Mouse (Mus musculus) limb, embryonic 13.5 days (tissue): Measurements from ENCODE around the gene Zfp536. TPM values are rescaled to one million over a fixed set of nuclear protein-coding genes. Genes with fewer than 3 reads are reported as not detected.

Experiments used
- ATAC-seq: fragments of 200-750 bp; cut with Nextera tagmentation; 2 replicates; pipeline ENCODE4 v1.8.0; 2017; ENCODE audit warnings: low read depth, moderate number of reproducible peaks, moderate TSS enrichment; ENCODE audit not compliant: low FRiP score
- H3K27ac ChIP-seq: fragments of 300-500 bp; sonication (generic); 2 replicates; pipeline ENCODE4 v1.5.1; 2015; ENCODE audit warnings: inconsistent platforms, mild to moderate bottlenecking, moderate library complexity
- H3K27me3 ChIP-seq: fragments of 300-500 bp; sonication (generic); 2 replicates; pipeline ENCODE4 v1.6.1; 2015; ENCODE audit warnings: mild to moderate bottlenecking, inconsistent platforms
- H3K36me3 ChIP-seq: fragments of 300-500 bp; sonication (generic); 2 replicates; pipeline ENCODE4 v1.6.1; 2015; ENCODE audit warnings: inconsistent platforms, mild to moderate bottlenecking, moderate library complexity
- H3K4me1 ChIP-seq: fragments of 300-500 bp; sonication (generic); 2 replicates; pipeline ENCODE4 v1.6.1; 2015; ENCODE audit warnings: inconsistent platforms
- H3K4me2 ChIP-seq: fragments of 300-500 bp; sonication (generic); replicated peaks from 2 replicates; pipeline ENCODE4 v1.6.1; 2015; ENCODE audit warnings: inconsistent platforms, mild to moderate bottlenecking, moderate library complexity
- H3K4me3 ChIP-seq: fragments of 300-500 bp; sonication (generic); 2 replicates; pipeline ENCODE4 v1.5.1; 2015; ENCODE audit warnings: moderate library complexity, mild to moderate bottlenecking, inconsistent platforms
- H3K9ac ChIP-seq: fragments of 300-500 bp; sonication (generic); 2 replicates; pipeline ENCODE4 v1.6.1; 2015; ENCODE audit warnings: mild to moderate bottlenecking, inconsistent platforms
- H3K9me3 ChIP-seq: fragments of 300-500 bp; sonication (generic); 2 replicates; pipeline ENCODE4 v1.6.1; 2016; ENCODE audit warnings: inconsistent platforms
- WGBS: fragments of 180-500 bp; shearing (Covaris S2); methylation state at CpG from one replicate; pipeline ENCODE4 v1.1.7; 2015; 5-methylcytosine and 5-hydroxymethylcytosine counted together
- polyA plus RNA-seq: library from polyadenylated mRNA; unstranded; fragments of >200 nt; fragmentation: Nextera tagmentation; extraction: Ambion mirVana; gene quantifications from 2 replicates; pipeline ENCODE4 v1.2.1, GENCODE M21; 2015

Gene Zfp536
- polyA plus RNA-seq, 1 experiment from 2014 or later = 6.6 TPM

GRCm38 (mm10) chr7:37743350-37743749 is 30.1 kb downstream of the Zfp536 start:
- peaks cover 17% of the 10 kb centered on the region for H3K4me1 ChIP-seq
- 24% methylated on average over 8 of the region's 8 CpGs for WGBS
- ATAC-seq = no peak
- H3K9me3 ChIP-seq = no peaks in the 10 kb centered on the region
- H3K4me3 ChIP-seq = no peak overlapping the region
- peaks cover 59% of the 10 kb centered on the region for H3K27me3 ChIP-seq
- no peaks in the 10 kb centered on the region for H3K36me3 ChIP-seq
- no peak overlapping the region for H3K27ac ChIP-seq
- H3K4me2 ChIP-seq = no peak overlapping the region
- H3K9ac ChIP-seq = no peak overlapping the region

- no peak for ATAC-seq
- WGBS = 54% methylated on average over 8 of the region's 8 CpGs
- Histone ChIP-seq H3K4me2 (no peak overlapping the region), H3K4me1 (peaks cover 7% of the 10 kb centered on the region; the same call in 1 of the 2 replicates), H3K4me3 (no peak overlapping the region), H3K36me3 (no peaks in the 10 kb centered on the region), H3K27ac (no peak overlapping the region), H3K9me3 (no peaks in the 10 kb centered on the region), H3K9ac (no peak overlapping the region), H3K27me3 (peaks cover 27% of the 10 kb centered on the region)
Measured at GRCm38 (mm10) chr7:37737191-37737590, 36.2 kb downstream of the Zfp536 start.

- Histone ChIP-seq H3K27me3 (peaks cover 25% of the 10 kb centered on the region), H3K4me1 (peaks cover 7% of the 10 kb centered on the region; the same call in 1 of the 2 replicates), H3K36me3 (no peaks in the 10 kb centered on the region), H3K9me3 (no peaks in the 10 kb centered on the region), H3K4me2 (no peak overlapping the region), H3K9ac (no peak overlapping the region), H3K4me3 (no peak overlapping the region), H3K27ac (no peak overlapping the region)
- WGBS = 45% methylated on average over 4 of the region's 4 CpGs
- no peak for ATAC-seq
Measured at GRCm38 (mm10) chr7:37736413-37736720, 37.1 kb downstream of the Zfp536 start.

DNA sequence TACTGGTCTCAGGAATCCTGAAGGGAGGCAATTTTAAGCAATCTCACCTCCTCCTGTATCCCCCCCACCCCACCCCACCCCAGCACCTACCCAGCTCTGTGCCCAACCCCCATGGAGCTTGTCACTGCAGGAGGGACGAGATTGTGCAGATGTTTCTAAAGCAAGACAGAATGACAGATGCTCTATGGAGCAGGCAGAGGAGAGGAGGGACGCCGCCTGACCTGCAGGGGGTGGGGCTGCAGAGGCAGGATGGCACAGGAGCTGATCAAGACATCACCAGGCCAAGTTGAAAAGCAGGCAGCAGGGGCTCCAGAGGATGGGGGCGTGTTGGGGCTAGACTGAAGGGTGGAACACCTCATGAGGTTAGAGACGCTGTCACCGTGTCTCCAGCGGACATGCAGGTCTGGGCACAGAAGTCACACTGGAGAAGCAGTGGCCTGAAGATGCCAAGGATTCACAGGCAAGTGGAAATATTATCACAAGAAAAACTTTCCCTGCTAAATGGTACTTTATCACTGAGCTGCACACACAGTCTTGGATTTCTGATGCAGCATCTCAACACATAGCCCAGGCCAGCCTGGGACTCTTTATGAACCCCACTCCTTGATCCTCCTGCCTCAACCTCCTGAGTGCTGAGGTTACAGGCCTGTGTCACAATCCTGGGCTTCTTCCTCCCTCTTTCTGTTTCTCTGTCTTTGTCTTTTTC is 37.6 kb downstream of the Zfp536 start:
- WGBS = 51% methylated on average over 7 of the region's 7 CpGs
- H3K36me3 ChIP-seq = no peaks in the 10 kb centered on the region
- H3K4me3 ChIP-seq = no peak overlapping the region
- H3K9ac ChIP-seq = no peak overlapping the region
- no peak overlapping the region for H3K27ac ChIP-seq
- peaks cover 20% of the 10 kb centered on the region for H3K27me3 ChIP-seq
- H3K4me2 ChIP-seq = no peak overlapping the region
- H3K4me1 ChIP-seq = peaks cover 7% of the 10 kb centered on the region; the same call in 1 of the 2 replicates
- no peaks in the 10 kb centered on the region for H3K9me3 ChIP-seq
- ATAC-seq = no peak

GRCm38 (mm10) chr7:37735101-37735500 is 38.3 kb downstream of the Zfp536 start:
- Histone ChIP-seq H3K9ac (no peak overlapping the region), H3K36me3 (no peaks in the 10 kb centered on the region), H3K9me3 (no peaks in the 10 kb centered on the region), H3K27me3 (peaks cover 14% of the 10 kb centered on the region), H3K4me1 (peaks cover 7% of the 10 kb centered on the region; the same call in 1 of the 2 replicates), H3K4me3 (no peak overlapping the region), H3K27ac (no peak overlapping the region), H3K4me2 (no peak overlapping the region)
- no peak for ATAC-seq
- 73% methylated on average over 6 of the region's 6 CpGs for WGBS

GRCm38 (mm10) chr7:37734576-37734975 is 38.9 kb downstream of the Zfp536 start:
- no peak for ATAC-seq
- Histone ChIP-seq H3K4me2 (no peak overlapping the region), H3K27ac (no peak overlapping the region), H3K9me3 (no peaks in the 10 kb centered on the region), H3K9ac (no peak overlapping the region), H3K4me3 (no peak overlapping the region), H3K4me1 (peaks cover 7% of the 10 kb centered on the region; the same call in 1 of the 2 replicates), H3K36me3 (no peaks in the 10 kb centered on the region), H3K27me3 (peaks cover 14% of the 10 kb centered on the region)
- WGBS = 71% methylated on average over 6 of the region's 6 CpGs

DNA sequence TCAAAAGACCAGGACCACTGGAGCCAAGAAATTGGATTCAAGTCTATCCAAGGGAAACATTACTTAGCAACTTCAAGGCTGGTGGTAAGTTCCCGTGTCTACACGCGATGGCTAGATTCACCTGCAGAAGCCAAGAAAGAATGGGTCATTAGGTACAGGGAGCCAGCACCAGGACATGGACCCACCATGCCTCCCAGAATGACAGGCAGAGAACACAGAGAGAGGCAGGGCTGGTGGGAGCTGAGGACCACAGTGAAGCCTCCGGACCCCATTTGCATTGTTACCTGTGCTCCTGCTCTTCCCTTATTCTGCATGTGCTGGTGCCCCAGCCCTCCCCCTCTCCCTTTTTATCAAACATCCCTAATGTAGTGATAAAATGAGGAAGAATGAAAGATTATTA is 39.4 kb downstream of the Zfp536 start:
- Histone ChIP-seq H3K36me3 (no peaks in the 10 kb centered on the region), H3K4me1 (peaks cover 7% of the 10 kb centered on the region; the same call in 1 of the 2 replicates), H3K27me3 (peaks cover 12% of the 10 kb centered on the region), H3K4me3 (no peak overlapping the region), H3K4me2 (no peak overlapping the region), H3K27ac (no peak overlapping the region), H3K9me3 (no peaks in the 10 kb centered on the region), H3K9ac (no peak overlapping the region)
- no peak for ATAC-seq
- WGBS = 94% methylated on average over 4 of the region's 4 CpGs

DNA sequence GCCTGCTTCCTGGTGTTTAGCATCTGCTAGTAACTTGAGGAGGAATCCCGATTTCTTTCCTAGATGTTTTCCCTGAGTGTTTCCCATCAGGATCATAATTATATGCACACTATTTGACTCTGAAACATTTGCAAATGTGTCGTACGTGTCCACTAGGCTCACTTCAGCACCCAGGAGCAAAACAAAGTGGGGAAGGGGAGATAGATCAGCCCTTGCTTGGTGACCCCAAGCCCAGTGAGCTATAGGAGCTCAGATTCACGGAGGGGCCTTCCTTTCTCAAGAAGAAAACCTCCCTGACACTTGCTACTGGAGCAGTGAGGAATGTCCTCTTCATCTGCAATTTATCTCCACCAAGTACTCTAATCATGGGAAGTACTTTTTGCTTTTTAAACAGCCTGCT is 40.7 kb downstream of the Zfp536 start:
- H3K9ac ChIP-seq = no peak overlapping the region
- no peak overlapping the region for H3K27ac ChIP-seq
- no peaks in the 10 kb centered on the region for H3K9me3 ChIP-seq
- H3K4me3 ChIP-seq = no peak overlapping the region
- no peaks in the 10 kb centered on the region for H3K36me3 ChIP-seq
- H3K4me1 ChIP-seq = peaks cover 7% of the 10 kb centered on the region; the same call in 1 of the 2 replicates
- no peak overlapping the region for H3K4me2 ChIP-seq
- peaks cover under 1% of the 10 kb centered on the region for H3K27me3 ChIP-seq
- no peak for ATAC-seq
- WGBS = 67% methylated on average over 4 of the region's 4 CpGs

DNA sequence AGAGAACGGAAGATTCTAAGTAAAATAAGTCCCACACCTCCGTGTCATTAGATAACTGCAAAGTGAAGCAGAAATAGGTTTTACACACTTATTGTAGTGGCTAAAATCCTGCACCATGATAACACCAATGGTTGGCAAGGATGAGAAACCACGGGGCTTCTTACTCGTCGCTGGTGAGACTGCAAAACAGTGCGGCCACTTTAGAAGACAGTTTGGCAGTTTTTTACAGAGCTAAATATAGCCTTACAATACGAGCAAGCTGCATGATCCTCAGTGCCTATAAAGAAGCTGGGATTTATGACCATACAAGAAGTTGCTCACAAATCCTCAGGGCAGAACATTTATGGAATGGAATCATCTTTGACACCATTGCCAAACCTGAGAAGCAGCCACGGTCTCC is 45.7 kb downstream of the Zfp536 start:
- Histone ChIP-seq H3K27me3 (no peaks in the 10 kb centered on the region), H3K36me3 (no peaks in the 10 kb centered on the region), H3K27ac (no peak overlapping the region), H3K4me1 (peaks cover under 1% of the 10 kb centered on the region; the same call in 1 of the 2 replicates), H3K4me3 (no peak overlapping the region), H3K4me2 (no peak overlapping the region), H3K9me3 (no peaks in the 10 kb centered on the region), H3K9ac (no peak overlapping the region)
- 71% methylated on average over 8 of the region's 8 CpGs for WGBS
- ATAC-seq = no peak

DNA sequence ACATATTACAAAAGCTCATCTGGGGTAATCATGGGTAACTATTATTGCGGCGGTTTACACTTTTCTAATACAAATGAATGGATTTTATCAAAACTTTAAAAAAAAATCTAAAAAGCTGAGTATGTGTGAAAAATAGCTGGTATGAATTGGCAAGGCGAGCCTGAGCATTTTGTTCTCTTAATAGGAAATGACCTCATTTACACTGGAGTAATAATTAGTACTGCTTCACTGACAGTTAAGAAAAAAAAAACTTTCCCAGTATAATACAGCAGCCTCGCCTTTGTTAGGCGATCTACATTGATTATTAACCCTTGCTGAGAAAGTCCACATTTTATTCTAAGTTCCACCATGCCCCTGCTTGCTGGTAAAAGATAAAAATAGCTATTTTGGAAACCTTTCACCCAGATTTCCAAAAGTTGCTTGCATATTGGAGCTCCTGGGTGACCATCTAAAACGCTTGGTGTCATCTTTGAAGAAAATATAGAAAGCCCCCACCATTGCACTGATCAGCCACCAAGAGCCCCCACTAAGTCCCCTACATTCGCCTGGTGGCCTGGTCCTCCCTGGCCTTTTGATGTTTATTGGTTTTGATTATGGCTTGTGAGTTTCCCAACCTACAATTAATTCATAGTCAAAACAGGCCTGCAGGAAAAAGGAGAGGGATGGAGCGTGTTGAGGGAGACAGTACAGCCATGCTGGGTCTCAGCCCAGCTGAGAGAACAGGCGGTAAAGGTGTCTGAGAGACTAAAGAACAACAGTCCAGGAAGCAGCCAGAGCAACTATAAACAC is 49.2 kb downstream of the Zfp536 start:
- Histone ChIP-seq H3K27me3 (no peaks in the 10 kb centered on the region), H3K9me3 (no peaks in the 10 kb centered on the region), H3K9ac (no peak overlapping the region), H3K27ac (no peak overlapping the region), H3K4me2 (no peak overlapping the region), H3K4me1 (no peaks in the 10 kb centered on the region), H3K36me3 (no peaks in the 10 kb centered on the region), H3K4me3 (no peak overlapping the region)
- no peak for ATAC-seq
- WGBS = 58% methylated on average over 9 of the region's 9 CpGs

DNA sequence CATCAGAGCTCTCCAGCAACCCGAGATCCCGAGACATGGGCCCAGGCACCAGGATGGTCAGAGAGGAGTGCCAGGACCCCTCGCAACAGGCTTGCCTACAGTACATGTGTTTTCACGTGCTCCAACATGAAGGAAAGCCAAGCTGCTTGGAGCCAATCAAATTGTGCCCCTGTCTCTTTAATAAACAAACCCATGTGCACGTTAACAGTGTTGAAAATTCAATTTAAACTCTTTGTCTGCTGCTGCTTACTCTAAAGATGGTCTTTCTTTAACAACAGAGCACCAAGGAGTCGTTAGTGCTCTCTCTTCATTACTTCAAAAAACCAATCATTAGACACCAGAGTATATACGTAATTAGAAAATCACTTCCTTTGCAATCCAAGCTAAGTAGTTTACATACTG is 50.2 kb downstream of the Zfp536 start:
- Histone ChIP-seq H3K4me1 (no peaks in the 10 kb centered on the region), H3K9me3 (no peaks in the 10 kb centered on the region), H3K27me3 (no peaks in the 10 kb centered on the region), H3K4me2 (no peak overlapping the region), H3K36me3 (no peaks in the 10 kb centered on the region), H3K27ac (no peak overlapping the region), H3K9ac (no peak overlapping the region), H3K4me3 (no peak overlapping the region)
- WGBS = 51% methylated on average over 7 of the region's 7 CpGs
- no peak for ATAC-seq

DNA sequence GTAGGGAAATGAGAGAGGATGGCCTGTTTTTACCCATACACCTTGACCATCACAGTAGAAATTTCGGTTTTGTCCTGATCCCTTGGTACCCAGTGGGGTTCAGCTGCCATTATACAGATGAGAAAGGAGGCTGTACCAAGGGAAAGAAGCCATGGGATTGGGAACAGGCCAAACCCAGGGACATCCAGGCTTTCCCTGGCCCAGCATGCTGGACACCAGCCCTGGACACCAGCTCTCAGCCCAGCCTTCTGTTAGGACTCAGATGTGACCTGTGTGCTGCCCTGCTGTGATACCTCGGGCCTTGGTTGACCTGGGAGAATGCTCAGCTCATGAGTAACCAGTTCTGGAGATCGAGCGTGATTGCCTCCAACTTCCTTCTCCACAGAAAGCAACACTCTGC is 51.8 kb downstream of the Zfp536 start:
- Histone ChIP-seq H3K4me2 (no peak overlapping the region), H3K4me1 (no peaks in the 10 kb centered on the region), H3K27me3 (peaks cover 3% of the 10 kb centered on the region; the same call in 1 of the 2 replicates), H3K4me3 (no peak overlapping the region), H3K9ac (no peak overlapping the region), H3K9me3 (no peaks in the 10 kb centered on the region), H3K27ac (no peak overlapping the region), H3K36me3 (no peaks in the 10 kb centered on the region)
- 81% methylated on average over 4 of the region's 4 CpGs for WGBS
- ATAC-seq = no peak
